Mouse (Mus musculus) heart, postnatal 0 days (tissue): ENCODE data around the gene Nfil3.

ENCODE experiments used
- CTCF ChIP-seq: IDR thresholded peaks from 2 replicates; pipeline ENCODE4 v1.5.1; 2016; ENCODE audit warnings: antibody characterized with exemption, control low read depth, low read depth
- EP300 ChIP-seq: IDR thresholded peaks from 2 replicates; pipeline ENCODE4 v1.6.1; 2016; ENCODE audit warnings: antibody characterized with exemption, low read depth

DNA sequence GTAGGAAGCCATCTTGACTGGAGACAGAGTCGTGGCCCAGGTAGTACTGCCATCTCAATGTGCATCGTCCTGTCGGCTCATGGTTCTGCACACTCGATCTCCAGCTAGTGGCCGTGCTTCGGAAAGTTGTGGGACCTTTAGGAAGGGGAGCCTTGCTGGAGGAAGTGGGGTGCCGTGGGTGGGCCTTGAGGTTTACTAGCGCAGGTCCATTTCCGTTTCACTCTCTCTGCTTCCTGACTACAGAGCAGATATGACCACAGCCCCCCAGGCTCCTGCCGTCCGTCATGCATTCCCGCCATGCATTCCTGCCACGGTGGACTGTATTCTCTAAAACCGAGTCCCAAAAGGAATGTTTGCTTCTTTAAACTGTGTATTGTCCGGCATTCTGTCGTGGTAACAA lies 8.1 kb upstream of the Nfil3 start:
- no peak for TF ChIP-seq EP300
- TF ChIP-seq CTCF = no peak
